Mouse (Mus musculus) neural tube, embryonic 14.5 days (tissue): ENCODE data around the gene Nkx3-2. TPM values are rescaled to one million over a fixed set of nuclear protein-coding genes. Genes with fewer than 3 reads are reported as not detected.
A peak's percentile ranks its signal among the peaks of the same experiment; 100 is the strongest.

Experiments
- ATAC-seq: fragments of 200-750 bp; cut with Nextera tagmentation; 2 replicates; pipeline ENCODE4 v1.8.0; 2017; ENCODE audit warnings: low read depth, mild to moderate bottlenecking, moderate TSS enrichment, moderate library complexity
- H3K27ac ChIP-seq: fragments of 300-500 bp; sonication (generic); 2 replicates; pipeline ENCODE4 v1.5.1; 2014; ENCODE audit warnings: low read depth, mild to moderate bottlenecking, control low read depth, low read length, moderate library complexity, mixed read lengths
- H3K27me3 ChIP-seq: fragments of 300-500 bp; sonication (generic); 2 replicates; pipeline ENCODE4 v1.6.1; 2014; ENCODE audit warnings: low read length; ENCODE audit not compliant: control insufficient read depth, insufficient read depth
- H3K36me3 ChIP-seq: fragments of 300-500 bp; sonication (generic); 2 replicates; pipeline ENCODE4 v1.6.1; 2014; ENCODE audit warnings: low read length, mixed read lengths; ENCODE audit not compliant: control insufficient read depth, insufficient read depth
- H3K4me1 ChIP-seq: fragments of 300-500 bp; sonication (generic); 2 replicates; pipeline ENCODE4 v1.6.1; 2014; ENCODE audit warnings: low read length; ENCODE audit not compliant: control insufficient read depth, insufficient read depth
- H3K4me2 ChIP-seq: fragments of 300-500 bp; sonication (generic); 2 replicates; pipeline ENCODE4 v1.6.1; 2014; ENCODE audit warnings: mild to moderate bottlenecking, low read depth, low read length, control low read depth
- H3K4me3 ChIP-seq: fragments of 300-500 bp; sonication (generic); 2 replicates; pipeline ENCODE4 v1.5.1; 2014; ENCODE audit warnings: low read depth, low read length, control low read depth, mixed read lengths
- H3K9ac ChIP-seq: fragments of 300-500 bp; sonication (generic); replicated peaks from 2 replicates; pipeline ENCODE4 v1.6.1; 2014; ENCODE audit warnings: low read depth, mild to moderate bottlenecking, control low read depth, low read length, mixed read lengths
- H3K9me3 ChIP-seq: fragments of 300-500 bp; sonication (generic); 2 replicates; pipeline ENCODE4 v1.6.1; 2016; ENCODE audit warnings: low read length; ENCODE audit not compliant: control insufficient read depth
- WGBS: fragments of 180-500 bp; shearing (Covaris S2); extraction: QIAGEN DNeasy Blood & Tissue Kit; methylation state at CpG from one replicate; pipeline ENCODE4 v1.1.7; 2014; 5-methylcytosine and 5-hydroxymethylcytosine counted together
- polyA plus RNA-seq: library from polyadenylated mRNA; unstranded; fragments of >200 nt; fragmentation: Nextera tagmentation; extraction: Ambion mirVana; gene quantifications from 2 replicates; pipeline ENCODE4 v1.2.1, GENCODE M21; 2014

The Nkx3-2 gene
- polyA plus RNA-seq, 1 experiment from 2014 or later, result not detected

- Histone ChIP-seq H3K4me2 (no peak overlapping the region), H3K36me3 (peaks cover 42% of the 10 kb centered on the region), H3K4me3 (no peak overlapping the region), H3K27me3 (no peaks in the 10 kb centered on the region), H3K9me3 (no peaks in the 10 kb centered on the region), H3K9ac (no peak overlapping the region), H3K4me1 (no peaks in the 10 kb centered on the region), H3K27ac (no peak overlapping the region)
- WGBS, result 93% methylated on average over 2 of the region's 2 CpGs
- ATAC-seq, result no peak
Measured at GRCm38 (mm10) chr5:41790517-41790916, 26.2 kb upstream of the Nkx3-2 start.

GRCm38 (mm10) chr5:41788877-41789276 is 24.6 kb upstream of the Nkx3-2 start:
- H3K4me2 ChIP-seq, result no peak overlapping the region
- no peaks in the 10 kb centered on the region for H3K27me3 ChIP-seq
- peaks cover 39% of the 10 kb centered on the region for H3K36me3 ChIP-seq
- no peak overlapping the region for H3K4me3 ChIP-seq
- ATAC-seq, result no peak
- H3K4me1 ChIP-seq, result no peaks in the 10 kb centered on the region
- no peaks in the 10 kb centered on the region for H3K9me3 ChIP-seq
- WGBS, result 81% methylated on average over 6 of the region's 6 CpGs
- H3K9ac ChIP-seq, result no peak overlapping the region
- H3K27ac ChIP-seq, result no peak overlapping the region

- Histone ChIP-seq H3K27me3 (no peaks in the 10 kb centered on the region), H3K9ac (no peak overlapping the region), H3K4me3 (no peak overlapping the region), H3K27ac (no peak overlapping the region), H3K4me2 (no peak overlapping the region), H3K4me1 (no peaks in the 10 kb centered on the region), H3K9me3 (no peaks in the 10 kb centered on the region), H3K36me3 (peaks cover 14% of the 10 kb centered on the region)
- WGBS, result 83% methylated on average over 5 of the region's 5 CpGs
- ATAC-seq, result peak; percentile 42; the same call in 1 of the 2 replicates
Measured at GRCm38 (mm10) chr5:41781890-41782289, 17.6 kb upstream of the Nkx3-2 start.

- no peak for ATAC-seq
- no peak overlapping the region for H3K4me3 ChIP-seq
- no peak overlapping the region for H3K4me2 ChIP-seq
- no peaks in the 10 kb centered on the region for H3K4me1 ChIP-seq
- H3K9me3 ChIP-seq, result no peaks in the 10 kb centered on the region
- no peaks in the 10 kb centered on the region; the same call in 1 of the 2 replicates for H3K36me3 ChIP-seq
- H3K27ac ChIP-seq, result no peak overlapping the region
- 84% methylated on average over 3 of the region's 3 CpGs for WGBS
- no peaks in the 10 kb centered on the region for H3K27me3 ChIP-seq
- H3K9ac ChIP-seq, result no peak overlapping the region
Measured at GRCm38 (mm10) chr5:41780026-41780425, 15.7 kb upstream of the Nkx3-2 start.

GRCm38 (mm10) chr5:41775728-41776127 is 11.4 kb upstream of the Nkx3-2 start:
- Histone ChIP-seq H3K27me3 (no peaks in the 10 kb centered on the region), H3K36me3 (no peaks in the 10 kb centered on the region), H3K4me2 (no peak overlapping the region), H3K4me1 (no peaks in the 10 kb centered on the region), H3K4me3 (no peak overlapping the region), H3K9ac (no peak overlapping the region), H3K27ac (no peak overlapping the region), H3K9me3 (no peaks in the 10 kb centered on the region)
- no peak for ATAC-seq
- WGBS, result 49% methylated on average over 6 of the region's 6 CpGs

- Histone ChIP-seq H3K4me2 (no peak overlapping the region), H3K36me3 (no peaks in the 10 kb centered on the region), H3K4me1 (no peaks in the 10 kb centered on the region), H3K4me3 (no peak overlapping the region), H3K9me3 (no peaks in the 10 kb centered on the region), H3K27me3 (no peaks in the 10 kb centered on the region), H3K9ac (no peak overlapping the region), H3K27ac (no peak overlapping the region)
- WGBS, result 73% methylated on average over 3 of the region's 3 CpGs
- ATAC-seq, result no peak
Measured at GRCm38 (mm10) chr5:41775273-41775672, 11.0 kb upstream of the Nkx3-2 start.

- no peak overlapping the region for H3K9ac ChIP-seq
Measured at GRCm38 (mm10) chr5:41768382-41769040, 4.2 kb upstream of the Nkx3-2 start.

GRCm38 (mm10) chr5:41767296-41768200 is 3.2 kb upstream of the Nkx3-2 start:
- WGBS, result 2% methylated on average over 33 of the region's 33 CpGs
- Histone ChIP-seq H3K9me3 (no peaks in the 10 kb centered on the region), H3K4me2 (peak overlapping the region; percentile 39), H3K4me1 (peaks cover 14% of the 10 kb centered on the region), H3K9ac (no peak overlapping the region), H3K4me3 (peak overlapping the region; percentile 23; the same call in 1 of the 2 replicates), H3K27ac (no peak overlapping the region), H3K27me3 (peaks cover 50% of the 10 kb centered on the region), H3K36me3 (no peaks in the 10 kb centered on the region)
- peak; percentile 7; the same call in 1 of the 2 replicates for ATAC-seq

More at GRCm38 (mm10) chr5:41768382-41769040, 4.2 kb upstream of the Nkx3-2 start:
- peaks cover 41% of the 10 kb centered on the region for H3K27me3 ChIP-seq
- WGBS, result 4% methylated on average over 21 of the region's 21 CpGs
- peak overlapping the region; percentile 23 for H3K4me3 ChIP-seq
- H3K9me3 ChIP-seq, result no peaks in the 10 kb centered on the region
- H3K4me1 ChIP-seq, result peaks cover 14% of the 10 kb centered on the region
- H3K36me3 ChIP-seq, result no peaks in the 10 kb centered on the region
- peak; percentile 84 for ATAC-seq
- H3K4me2 ChIP-seq, result peak overlapping the region; percentile 39
- H3K27ac ChIP-seq, result no peak overlapping the region
